In genomic region chr4:129377601-129378390, GRCm38 (mm10) we compare ENCODE assay signal across 7 mouse cellular contexts. TPM values are rescaled to one million over a fixed set of nuclear protein-coding genes. Genes with fewer than 3 reads are reported as not detected.
DNase-seq lines count a peak whose midpoint lies in the region; ATAC-seq and TF ChIP-seq lines count a peak whose summit lies in the region.

Gene Zbtb8a (minus strand): TSS chr4:129378116.

- H3K36me3 ChIP-seq in forebrain, embryonic 13.5 days (ENCODE audit: poor library complexity, severe bottlenecking): no peaks in the 10 kb centered on the region
- H3K36me3 ChIP-seq in lung, postnatal 0 days (ENCODE audit: insufficient read depth, low read length): no peaks in the 10 kb centered on the region

- peak; percentile 34; the same call in 1 of the 2 replicates for TF ChIP-seq CTCF in lung, postnatal 0 days (IDR thresholded peaks at IDR 0.05)

- H3K4me1 ChIP-seq in forebrain, embryonic 13.5 days: peaks cover 11% of the 10 kb centered on the region
- peaks cover 4% of the 10 kb centered on the region; the same call in 1 of the 2 replicates for H3K4me1 ChIP-seq in lung, postnatal 0 days (ENCODE audit: insufficient read depth, low read depth, low read length)

- 2% methylated on average over 40 of the region's 65 CpGs for WGBS in forebrain, embryonic 13.5 days
- under 1% methylated on average over 53 of the region's 65 CpGs for WGBS in lung, postnatal 0 days

- peak within 1 kb of the TSS; percentile 86 for H3K27ac ChIP-seq in forebrain, embryonic 13.5 days
- peak within 1 kb of the TSS; percentile 96 for H3K27ac ChIP-seq in lung, postnatal 0 days (ENCODE audit: low read length)

- H3K9me3 ChIP-seq in forebrain, embryonic 13.5 days (replicated peaks): no peaks in the 10 kb centered on the region
- H3K9me3 ChIP-seq in lung, postnatal 0 days (ENCODE audit: low read length): no peaks in the 10 kb centered on the region

- DNase-seq in Muller cell, postnatal 12 days (ENCODE audit: inconsistent ontology term): peak; percentile 80
- peak; percentile 59 to 63 for DNase-seq in layer of hippocampus, postnatal 10 days (ENCODE audit: low spot score in 2 of 2)
- DNase-seq in lung, postnatal 0 days (ENCODE audit: low spot score): peak; percentile 85
- DNase-seq in retina, postnatal 1 day: peak; percentile 87

- peak within 1 kb of the TSS; percentile 90 for H3K9ac ChIP-seq in forebrain, embryonic 13.5 days
- peak within 1 kb of the TSS; percentile 84 for H3K9ac ChIP-seq in lung, postnatal 0 days (replicated peaks; ENCODE audit: low read depth)

- peak within 1 kb of the TSS; percentile 76 for H3K4me3 ChIP-seq in forebrain, embryonic 13.5 days
- H3K4me3 ChIP-seq in lung, postnatal 0 days (ENCODE audit: low read depth, low read length): peak within 1 kb of the TSS; percentile 92

- peak within 1 kb of the TSS; percentile 71 for H3K4me2 ChIP-seq in forebrain, embryonic 13.5 days
- peak within 1 kb of the TSS; percentile 75 for H3K4me2 ChIP-seq in lung, postnatal 0 days (replicated peaks; ENCODE audit: low read depth, low read length)

- TF ChIP-seq EP300 in lung, postnatal 0 days (IDR thresholded peaks at IDR 0.05): no peak

- ATAC-seq in cerebellum, adult (ENCODE audit: insufficient number of reproducible peaks, low FRiP score, low TSS enrichment): peak; percentile 56; the same call in 1 of the 2 replicates
- ATAC-seq in forebrain, embryonic 13.5 days: peak; percentile 86
- ATAC-seq in hematopoietic stem cell, adult 5-6 weeks (replicated peaks in 1 of 2; ENCODE audit: insufficient read depth in 1 of 2, low FRiP score in 2 of 2, low TSS enrichment in 1 of 2, low read depth in 1 of 2, poor library complexity in 2 of 2, severe bottlenecking in 2 of 2): peak in 1 of 2 experiments; percentile 40; a peak in 1 of 4 replicates
- ATAC-seq in lung, postnatal 0 days: peak; percentile 81

- H3K27me3 ChIP-seq in forebrain, embryonic 13.5 days: peaks cover 30% of the 10 kb centered on the region
- no peaks in the 10 kb centered on the region for H3K27me3 ChIP-seq in lung, postnatal 0 days (replicated peaks; ENCODE audit: insufficient read depth, low read length)

RNA-seq across cellular contexts. Expression of gene Zbtb8a, which starts in this region (rescaled TPM):
- polyA plus RNA-seq in forebrain, embryonic 13.5 days (2015; fragmentation: Nextera tagmentation; extraction: Ambion mirVana): 12.9 and 13.6 TPM in 2 replicates
- 8.1 and 12.2 TPM in 2 replicates for total RNA-seq in hematopoietic stem cell, adult 5-6 weeks (2017)
- total RNA-seq in layer of hippocampus, postnatal 10 days (2021): 1 to 10 TPM; 7.8 to 8.0 TPM
- polyA plus RNA-seq in lung, postnatal 0 days (2015; fragmentation: Nextera tagmentation; extraction: Ambion mirVana): 15.6 and 16.9 TPM in 2 replicates
